Mouse (Mus musculus) adrenal gland, postnatal 25 days (tissue): ENCODE measurements at regions not wholly inside any gene's neighbourhood (a gene's known extent, or its start where the extent isn't known, plus 50 kb on each side); places are given as distances from the start of the nearest gene placed in this dataset.

ENCODE experiments used
- DNase-seq: peaks from one replicate; pipeline ENCODE4 v3.0.0; 2021; ENCODE audit warnings: mixed read lengths

DNA sequence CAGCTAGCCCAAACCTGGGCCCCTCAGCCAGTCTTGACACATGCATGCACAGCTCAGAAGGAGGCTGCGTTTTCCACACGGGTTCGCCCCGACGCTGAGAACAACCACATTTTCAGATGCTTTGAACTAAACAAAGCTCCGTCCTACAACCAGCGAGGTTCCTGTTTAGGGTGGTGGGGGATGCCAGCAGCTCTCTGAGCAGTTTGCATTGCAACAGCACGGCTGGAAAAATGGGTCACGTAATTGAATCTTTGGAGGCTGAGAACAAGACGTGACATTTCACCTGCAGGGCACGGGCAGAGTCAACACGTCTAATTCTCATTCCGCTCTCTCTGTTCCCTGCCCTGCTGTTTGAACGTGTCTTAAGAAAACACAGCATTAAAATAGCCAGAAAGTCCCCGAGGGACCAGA is 119.2 kb downstream of the Syk start:
- no peak for DNase-seq

DNA sequence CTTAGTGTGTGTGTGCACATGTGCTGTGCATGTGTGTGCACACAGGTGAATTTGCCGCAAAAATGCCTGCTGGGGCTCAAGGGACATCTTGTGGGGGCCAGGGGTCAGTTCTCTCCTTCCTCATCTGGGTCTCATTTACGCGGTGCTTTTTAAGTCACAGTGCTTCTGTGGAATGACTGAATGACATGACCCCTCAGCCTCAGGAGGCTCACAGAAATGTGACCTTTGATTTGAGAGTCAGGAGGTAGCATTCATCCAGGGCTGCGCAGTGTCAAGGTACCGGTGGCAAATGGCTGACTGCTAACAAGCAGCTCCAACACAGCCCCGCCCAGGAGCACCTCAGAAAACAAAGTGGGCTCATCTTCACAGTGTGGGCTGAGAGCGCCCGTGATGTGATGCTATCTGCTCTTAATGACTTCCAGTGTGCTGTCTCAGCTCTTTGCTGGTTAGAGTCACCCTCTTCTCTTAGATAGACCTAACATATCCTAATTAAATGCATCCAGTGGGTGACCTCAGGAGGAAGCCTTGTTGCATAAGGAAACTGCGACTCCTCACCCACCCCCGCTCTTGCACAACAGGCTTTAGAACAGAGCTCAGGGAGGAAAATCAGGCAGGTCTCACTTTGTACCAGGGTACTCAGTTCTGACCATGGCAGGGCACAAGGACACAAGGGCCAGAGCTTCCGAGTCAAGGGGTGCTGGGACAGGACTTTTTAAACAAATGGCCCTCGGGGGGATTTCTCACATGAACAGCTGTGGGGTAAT is 120.6 kb downstream of the Syk start:
- no peak for DNase-seq

DNA sequence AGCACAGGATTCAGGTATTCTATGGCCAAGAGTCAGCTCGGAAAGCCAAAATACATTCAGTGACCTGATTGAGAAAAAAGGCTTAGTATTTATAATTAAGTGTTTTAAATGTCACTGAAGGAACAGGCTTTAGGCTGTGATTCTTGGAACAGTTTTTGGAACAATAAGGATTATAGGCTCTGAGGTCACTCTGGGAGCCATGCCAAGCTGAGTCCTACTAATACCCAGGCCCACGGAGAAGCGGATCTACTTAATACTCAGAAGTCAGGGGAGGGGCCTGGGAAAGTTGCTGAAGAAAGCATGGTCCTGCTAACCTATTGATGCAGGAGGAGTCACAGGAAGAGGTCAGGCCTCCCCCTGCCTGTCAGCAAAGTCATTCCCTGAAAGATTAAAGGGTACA is 121.7 kb downstream of the Syk start:
- DNase-seq, result no peak

DNA sequence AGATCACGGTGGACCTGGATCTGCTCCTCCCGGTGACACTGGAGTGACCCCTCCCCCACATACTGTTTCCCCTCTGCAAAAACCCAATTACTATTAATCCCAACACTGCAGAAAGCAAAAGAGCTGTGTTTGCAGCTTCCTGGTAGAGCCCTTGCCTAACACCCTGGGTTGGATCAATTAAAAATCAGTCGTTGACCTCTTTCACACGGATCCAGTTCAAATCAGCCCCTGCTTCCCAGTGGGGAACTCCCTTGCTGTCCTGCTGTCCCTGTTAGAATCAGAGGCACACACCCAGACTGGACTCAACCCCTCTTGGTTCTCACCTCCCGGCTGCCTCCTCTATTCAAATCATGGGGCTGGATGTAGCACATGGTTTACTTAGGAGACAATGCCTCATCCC is 126.6 kb downstream of the Syk start:
- DNase-seq, result no peak

DNA sequence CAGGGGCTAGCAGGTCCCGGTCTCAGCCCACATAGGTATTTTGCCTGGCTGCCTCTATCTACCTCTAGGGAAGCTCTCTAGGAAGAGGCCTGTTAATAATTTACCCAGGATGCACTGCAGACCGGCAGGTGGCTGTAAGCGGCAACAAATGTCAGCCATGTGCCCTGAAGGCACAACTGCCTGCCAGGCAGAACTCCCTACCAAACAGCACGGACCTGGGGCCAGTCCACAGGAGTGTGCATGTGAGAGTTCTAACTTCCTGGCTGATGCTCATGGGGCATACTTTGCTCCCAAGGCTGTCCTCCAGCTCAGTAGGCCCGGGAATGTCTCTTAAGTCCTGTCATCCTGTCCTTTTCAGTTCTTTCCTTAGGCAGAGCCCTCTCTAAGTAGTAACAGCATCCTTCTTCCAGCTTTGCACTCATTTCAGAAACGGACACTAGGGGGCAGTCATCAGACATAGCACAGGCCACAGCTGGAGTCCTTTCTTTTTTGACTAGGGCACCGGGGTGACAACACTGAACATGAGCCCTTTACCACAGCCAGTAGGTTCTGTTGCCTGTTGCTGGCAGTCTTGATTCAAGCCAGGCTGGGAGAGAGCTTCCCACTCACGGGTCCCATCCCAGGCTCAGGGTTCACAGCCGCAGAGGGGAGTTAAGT is 128.9 kb downstream of the Syk start:
- DNase-seq, result peak; percentile 60

DNA sequence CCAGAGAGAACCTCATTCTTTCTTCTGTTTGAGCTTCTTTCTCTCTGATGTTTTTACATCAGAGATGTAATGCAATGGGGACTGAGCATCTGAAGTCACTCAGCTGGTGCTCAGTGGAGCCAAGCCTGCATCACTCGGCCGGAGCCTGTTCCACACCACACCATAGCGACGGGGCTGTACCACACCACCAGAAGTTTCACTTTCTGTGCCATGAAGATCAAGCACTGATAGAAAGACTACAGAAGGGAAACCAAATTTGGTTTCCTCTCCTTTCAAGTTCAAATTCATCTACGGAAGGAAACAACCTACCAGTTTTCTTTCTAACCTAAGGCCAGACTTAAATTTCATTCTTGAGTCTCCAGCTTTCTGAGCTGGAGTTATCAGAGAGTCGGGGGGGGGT is 138.5 kb downstream of the Syk start:
- DNase-seq, result no peak

DNA sequence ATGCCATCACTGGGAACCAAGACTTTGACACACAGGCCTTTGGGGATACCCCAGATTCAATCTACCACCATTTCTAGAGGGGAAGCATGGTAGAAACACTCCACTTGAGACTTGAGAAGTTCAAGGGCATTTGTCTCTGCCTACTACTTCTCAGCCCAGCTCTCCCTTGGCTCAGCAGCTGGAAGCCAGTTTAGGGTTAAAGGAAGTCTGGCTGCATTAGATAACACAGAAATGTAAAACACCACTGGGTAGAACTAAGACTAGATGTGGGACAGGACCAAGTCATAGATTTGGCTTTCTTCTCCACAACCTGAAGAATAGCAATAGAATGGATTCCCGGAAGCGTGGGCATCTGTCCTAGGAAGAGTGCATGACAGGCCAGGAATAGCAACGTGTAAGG is 139.7 kb downstream of the Syk start:
- no peak for DNase-seq

DNA sequence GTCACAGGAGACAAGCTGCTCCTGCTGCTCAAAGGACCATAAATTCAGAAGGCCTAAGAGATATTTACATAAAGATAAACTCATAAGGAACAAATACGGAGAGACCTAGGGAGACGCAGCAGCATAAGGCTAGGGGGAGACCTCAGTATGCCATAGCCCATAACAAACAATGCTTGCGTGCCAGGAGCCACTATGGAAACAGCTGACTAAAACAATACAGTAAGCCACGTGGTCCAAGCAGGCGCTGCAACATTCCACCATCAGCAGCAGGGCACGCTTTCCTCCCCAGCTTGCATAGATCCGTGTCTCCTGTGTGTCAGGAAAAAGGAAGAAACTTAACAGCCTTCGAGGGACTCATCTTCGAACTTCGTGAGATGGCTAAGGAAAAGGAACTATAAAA is 143.1 kb downstream of the Syk start:
- no peak for DNase-seq

DNA sequence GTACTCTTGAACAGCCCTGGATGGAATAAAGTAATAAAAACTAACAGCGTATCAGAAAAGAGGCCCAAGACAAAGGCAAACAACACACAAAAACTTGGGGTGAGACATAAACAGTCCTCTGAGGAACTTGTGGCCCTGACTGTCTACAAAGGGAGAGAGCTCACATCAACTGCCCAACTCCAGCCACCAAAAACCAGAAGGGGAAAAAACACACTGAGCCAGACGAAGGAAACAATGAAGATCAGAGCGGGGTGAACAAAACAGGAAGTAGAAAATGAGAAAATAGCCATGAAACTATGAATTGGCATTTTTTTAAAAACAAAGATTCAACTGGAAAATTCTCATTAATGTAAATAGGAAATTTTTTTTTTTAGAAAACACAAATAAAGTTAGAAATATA is 143.6 kb downstream of the Syk start:
- DNase-seq, result no peak

DNA sequence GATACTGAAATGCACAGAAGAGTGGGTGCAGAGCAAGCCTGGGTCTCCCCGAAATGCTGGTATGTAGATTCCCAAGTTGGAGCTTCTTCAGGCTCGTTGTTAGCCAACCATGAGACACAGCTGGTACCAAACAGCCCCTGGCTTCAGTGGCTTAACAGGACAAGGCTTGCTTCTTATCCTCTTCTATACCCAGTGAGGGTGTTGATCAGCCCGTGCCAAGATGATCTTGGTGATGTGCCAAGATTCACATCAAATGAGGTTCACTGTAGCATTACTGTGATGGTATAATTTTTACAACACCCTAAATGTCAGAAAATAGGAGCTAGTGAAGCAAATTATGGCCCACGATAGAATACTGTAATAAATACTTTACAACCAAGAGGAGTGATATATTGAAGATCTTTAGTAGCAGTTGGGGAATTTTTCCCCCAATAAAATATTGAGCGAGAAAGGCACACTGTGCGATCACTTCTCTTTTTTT is 152.5 kb downstream of the Syk start:
- DNase-seq, result no peak

DNA sequence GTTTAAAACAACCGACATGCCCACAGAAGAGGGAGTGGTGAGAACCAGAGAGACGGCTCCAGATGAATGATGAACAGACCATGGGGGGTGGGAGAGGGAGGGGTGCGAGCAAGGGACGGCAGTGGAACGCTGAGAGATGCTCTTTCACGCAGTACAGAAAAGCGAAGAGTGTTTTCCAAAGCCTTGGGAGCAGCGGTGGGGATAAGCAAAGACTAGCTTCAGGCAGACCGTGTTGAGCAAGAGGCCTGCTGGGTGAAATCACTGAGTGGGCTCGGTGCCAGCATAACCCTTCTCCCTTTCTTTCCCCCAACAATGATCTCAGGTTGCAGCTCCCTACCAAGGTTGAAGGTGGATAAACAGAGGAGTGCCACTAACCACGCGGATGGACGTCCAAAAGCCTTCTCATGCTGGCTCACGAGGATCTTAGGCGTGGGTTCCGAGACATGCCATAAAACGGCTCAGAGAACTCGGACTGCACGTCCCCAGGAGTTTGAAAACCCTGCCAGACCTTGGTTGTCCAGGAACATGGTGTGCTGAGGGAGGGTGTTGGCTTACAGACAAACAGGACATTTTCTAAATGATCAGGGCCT is 153.1 kb downstream of the Syk start:
- DNase-seq, result peak; percentile 63

DNA sequence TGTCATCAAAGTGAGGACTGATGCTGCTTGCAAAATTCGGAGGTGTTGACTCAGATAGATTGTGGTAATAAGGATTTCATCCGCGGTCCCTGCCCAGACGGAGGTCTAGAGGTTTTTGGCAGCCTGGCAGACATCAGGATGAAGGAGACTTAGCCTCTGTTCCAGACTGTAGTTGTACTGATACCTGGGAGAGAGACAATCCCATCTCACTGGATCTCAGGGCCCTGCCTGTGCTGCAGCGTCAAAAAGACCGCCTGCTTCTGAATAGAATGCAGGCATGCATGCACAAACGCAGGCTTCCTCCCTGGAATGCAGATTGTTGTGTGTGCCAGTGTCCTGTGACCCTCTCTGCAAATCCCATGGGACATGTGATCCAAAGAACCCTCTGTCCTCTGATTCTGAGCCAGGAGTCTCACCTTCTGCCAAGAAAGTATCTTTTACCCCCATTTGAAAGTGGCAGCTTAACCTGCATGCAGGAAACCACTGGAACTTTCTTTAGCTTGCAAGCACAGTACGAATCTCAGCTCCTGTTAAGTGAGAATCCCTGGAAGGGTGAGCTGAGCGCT is 155.2 kb downstream of the Syk start:
- no peak for DNase-seq

DNA sequence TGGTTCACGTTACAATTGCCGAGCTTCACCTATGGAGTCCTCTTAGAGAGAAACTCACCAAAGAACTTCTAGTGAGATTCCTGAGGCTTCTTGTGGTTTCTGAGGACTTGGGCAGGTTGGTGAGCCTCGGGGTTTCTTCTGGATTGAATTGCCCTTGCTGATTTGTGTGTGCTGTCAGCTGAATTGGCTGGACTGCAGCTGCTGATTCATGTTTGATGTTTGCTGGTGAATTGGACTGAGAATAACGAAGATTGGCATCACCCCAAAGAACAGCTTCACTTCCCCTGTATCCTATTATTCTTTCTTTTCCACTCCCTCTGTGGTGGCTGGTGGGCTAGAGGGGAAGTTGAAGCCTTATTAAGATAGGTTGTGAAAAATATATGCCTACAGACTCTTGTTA is 158.4 kb downstream of the Syk start:
- DNase-seq, result no peak

DNA sequence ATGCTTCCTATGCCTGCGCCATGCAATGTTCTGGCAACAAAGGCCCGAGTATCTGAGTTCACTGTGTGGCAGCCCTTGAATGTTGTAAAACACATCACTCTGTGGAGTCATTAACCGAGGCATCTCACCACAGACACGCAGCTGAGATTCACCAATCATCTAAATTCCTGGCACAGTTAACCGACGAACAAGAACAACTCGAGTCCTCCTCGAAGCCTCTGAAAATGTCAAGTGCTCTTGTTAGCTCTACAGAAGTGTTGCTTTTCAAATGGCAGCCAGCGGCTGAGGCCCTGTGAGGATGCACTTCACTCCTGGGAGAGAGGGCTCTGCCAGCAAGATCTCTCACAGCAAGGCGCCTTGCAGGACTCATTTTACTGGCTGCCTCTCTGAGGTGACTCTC is 173.0 kb downstream of the Syk start:
- no peak for DNase-seq

DNA sequence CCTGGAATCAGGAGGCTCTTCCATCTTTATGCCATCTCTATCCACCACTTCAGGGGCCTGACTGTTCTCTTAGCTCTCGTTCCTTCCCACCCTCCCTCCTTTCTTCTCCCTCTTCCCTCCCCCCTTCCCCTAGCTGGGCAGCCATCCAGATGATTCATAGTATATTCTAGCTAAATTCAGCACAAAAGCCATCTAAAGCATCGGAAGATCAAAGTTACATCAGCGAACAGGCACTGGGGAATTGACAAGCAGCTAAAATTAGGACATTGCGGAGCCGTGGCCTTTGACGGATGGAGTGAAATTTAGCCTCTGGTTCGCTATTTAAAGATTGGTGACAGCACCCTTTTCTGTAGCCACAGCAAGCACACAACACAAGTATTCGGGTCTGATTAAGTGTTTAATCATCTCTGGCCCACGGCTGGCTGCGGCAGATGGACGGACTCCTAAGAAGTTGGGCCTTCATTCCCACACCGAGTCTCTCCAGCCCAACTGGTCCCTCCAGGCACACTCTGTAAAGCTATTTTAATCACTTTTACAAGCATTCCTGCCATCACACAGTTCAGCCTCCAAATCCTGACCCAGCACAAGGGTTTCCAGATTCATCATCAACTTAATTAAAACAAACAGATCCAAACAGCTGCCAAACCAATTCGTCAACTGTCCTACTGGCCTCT is 163.8 kb downstream of the Auh start:
- peak; percentile 48 for DNase-seq

DNA sequence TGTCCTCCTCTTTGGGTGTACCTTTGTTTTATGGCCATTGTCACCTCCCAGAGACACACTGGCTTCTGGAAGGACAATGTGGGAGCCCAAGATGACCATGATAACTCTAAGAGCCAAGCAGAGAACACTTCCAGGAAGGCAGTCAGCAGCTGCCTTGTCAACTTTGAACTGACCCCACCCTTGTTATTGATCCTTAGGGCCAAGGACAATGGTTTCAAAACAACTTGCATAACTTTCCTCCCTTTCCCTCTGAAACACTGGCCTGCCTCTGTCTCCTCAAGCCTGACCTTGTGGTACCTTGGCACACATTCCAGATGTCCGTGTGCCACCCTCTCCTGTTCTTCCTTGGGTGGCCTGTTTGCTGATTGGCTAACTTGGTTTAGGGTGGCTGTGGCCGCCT is 163.2 kb downstream of the Auh start:
- peak; percentile 9 for DNase-seq

DNA sequence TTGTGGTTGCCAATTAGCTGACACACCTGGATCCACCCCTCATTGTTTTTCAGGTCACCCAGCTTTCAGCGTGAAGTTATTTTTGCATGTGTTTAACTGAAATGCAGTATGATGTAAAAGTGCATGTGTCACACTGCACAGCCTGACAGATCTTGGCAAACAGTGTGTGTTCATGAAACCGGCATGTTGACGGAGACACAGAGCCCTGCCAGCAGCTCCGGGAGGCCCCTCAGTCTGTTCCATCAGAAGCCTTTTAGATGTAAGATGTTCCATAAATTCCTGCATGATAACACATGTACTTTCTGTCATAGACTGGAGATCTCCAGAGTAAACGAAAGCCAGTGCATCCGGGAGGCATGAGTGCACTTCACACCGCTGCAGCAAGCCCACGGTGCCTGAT is 159.5 kb downstream of the Auh start:
- no peak for DNase-seq

DNA sequence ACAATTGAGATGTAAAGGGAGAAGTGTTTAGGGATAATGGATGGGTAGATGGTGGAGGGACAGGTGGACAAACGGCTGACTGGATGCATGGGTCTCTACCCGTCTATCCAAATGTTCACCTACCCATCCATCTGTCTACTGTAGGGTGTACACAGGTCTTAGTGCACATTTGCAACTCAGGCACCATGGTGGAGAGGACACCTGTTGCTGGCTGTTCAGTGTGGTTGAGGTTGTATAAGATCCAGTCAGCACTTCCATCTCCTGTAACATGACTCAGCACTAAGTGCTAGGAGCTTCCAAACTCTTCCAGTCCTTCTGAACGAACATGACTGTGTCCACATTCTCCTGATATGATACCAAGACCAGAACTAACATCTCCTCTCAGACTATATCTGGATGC is 158.0 kb downstream of the Auh start:
- DNase-seq, result no peak

DNA sequence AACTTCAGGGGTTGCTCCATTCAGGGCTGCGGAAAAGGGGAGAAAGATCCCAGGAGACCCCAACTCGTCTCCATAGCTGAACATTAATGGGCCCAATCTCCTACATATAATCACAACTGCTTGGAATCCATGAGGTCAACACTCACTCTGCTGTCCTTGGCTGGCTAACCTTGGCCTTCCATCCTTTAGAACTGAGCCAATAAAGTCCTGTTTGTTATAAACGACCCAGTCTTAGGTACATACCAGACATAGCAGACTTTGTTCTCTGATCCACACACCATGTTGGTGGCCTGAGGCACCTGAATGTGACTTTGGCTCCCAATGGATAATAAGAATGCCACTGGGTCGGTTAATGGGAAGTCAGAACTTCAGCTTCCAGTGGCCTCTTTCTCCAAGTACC is 157.4 kb downstream of the Auh start:
- no peak for DNase-seq

DNA sequence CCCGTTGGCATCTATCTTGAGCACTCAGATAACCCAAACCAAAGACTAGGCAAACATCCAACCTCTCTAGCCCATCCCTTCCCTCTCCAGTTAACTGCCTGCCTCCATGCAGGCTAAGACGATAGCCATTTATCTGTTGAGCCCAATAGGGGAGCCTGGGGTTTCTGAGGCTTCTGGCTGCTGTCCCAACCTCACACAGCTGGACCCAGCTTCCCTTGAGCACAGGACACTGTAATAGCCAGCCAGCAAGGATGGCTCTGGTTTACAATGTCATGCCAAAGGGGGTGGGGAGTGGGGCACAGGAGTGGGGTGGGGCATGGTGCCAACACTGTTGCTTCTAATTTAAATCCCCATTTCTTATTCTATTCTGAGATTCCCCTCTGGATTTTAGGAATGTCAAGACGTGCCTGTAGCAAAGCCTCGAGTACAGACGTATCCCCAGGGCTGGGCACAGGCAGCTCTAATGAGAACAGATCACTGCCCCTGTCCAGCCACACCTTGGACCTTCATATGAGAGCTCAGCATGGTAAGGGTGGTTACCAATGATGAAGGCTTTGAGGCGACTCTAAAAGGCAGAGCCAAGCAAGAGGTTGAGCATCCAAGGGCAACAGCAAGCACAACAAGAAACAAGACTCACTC is 152.0 kb downstream of the Auh start:
- DNase-seq, result no peak

DNA sequence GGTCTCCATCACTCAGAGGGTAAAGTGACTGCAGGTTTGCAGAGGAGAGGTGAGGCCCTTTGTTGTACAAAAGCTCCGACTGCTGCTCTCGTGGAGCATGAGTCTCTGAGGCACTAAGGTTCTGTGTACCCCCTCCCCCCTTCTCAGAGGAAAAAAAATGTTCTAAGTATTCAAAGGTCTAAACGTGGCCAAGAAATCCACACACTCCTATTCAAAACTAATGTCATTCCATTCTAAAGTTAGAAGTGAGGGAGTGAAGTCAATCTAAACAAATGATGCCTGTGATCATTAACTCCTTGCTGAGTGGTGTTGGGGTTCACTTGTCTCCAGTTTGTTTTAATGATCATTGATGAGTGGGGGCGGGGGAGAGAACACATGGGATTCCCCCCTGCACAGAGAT is 150.6 kb downstream of the Auh start:
- no peak for DNase-seq
